Mouse (Mus musculus): ENCODE measurements around the gene Faap20. TPM values are rescaled to one million over a fixed set of nuclear protein-coding genes. Genes with fewer than 3 reads are reported as not detected.

Gene Faap20
- 10 to 100 TPM; 30.9 to 33.9 TPM for total RNA-seq (2023)

DNA sequence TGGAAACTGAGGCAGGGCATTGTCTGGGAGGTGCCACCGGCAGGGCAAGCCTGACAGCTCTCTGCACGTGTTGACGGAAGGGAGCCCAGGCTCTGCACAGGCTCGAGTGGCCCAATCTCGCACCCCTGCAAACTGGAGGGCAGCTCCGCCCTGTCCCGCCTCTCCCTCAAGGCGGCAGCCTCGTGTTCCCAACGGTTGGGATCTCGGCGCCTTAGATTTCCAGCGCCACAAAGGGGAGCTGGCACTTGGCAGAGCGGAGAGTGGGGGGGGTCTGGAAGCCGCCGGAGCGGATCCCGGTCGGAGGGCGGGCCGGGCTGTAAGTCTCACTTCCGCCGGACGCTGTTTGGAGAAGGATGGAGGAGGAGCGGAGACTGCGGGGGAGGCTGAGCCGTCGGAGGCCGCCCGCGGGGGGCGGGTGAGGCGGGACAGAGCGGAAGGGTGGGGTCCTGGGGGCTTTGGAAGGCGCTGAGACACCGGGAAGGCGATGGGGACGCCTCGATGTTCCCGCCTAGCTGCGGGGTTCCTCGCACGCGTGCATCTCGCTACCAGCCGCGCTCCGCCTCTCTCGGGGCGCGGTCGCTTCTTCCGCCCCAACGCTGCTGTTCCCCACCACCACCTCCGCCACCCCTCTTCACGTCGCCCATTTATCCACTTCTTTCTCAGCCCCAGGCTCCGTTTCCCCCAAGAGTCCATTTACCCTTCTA, at the start of gene Faap20:
Gene Faap20 (plus strand): TSS at position 155 of the 704 bp plus-strand sequence.

DNA sequence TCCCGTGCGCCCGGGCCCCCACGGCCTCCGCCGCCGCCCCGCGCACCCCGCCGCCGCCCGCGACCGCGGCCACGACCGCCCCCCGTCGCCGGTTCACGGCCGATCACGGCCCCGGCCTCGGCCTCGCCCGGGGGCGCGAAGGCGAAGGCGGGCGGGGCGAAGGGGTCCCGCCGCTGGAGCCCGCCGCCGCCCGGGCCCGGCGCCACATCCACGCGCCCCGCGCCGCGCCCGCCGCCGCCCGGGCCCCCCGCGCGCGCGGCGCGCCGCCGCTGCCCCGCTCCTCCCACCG, 27.1 kb upstream of the Faap20 start, which contains the start of gene Ski:
Gene Ski (minus strand): TSS at position 41 of the 289 bp plus-strand sequence.

Other genes with a start within 250 kb of the Faap20 start
- gene Plch2, start 193.0 kb upstream of the Faap20 start, total RNA-seq (2023): not detected
- 1 to 10 TPM; 3.9 to 6.7 TPM for gene Pex10, start 182.8 kb upstream of the Faap20 start, total RNA-seq (2023)
- 10 to 100 TPM; 52.7 to 55.5 TPM for gene Rer1, start 163.4 kb upstream of the Faap20 start, total RNA-seq (2023)
- 1 to 10 TPM in 1 of 2 experiments, under 1 TPM in 1; 0.97 to 1.2 TPM for gene Morn1, start 163.2 kb upstream of the Faap20 start, total RNA-seq (2023)
- 10 to 100 TPM; 30.4 to 32.6 TPM for gene Ski, start 27.2 kb upstream of the Faap20 start, total RNA-seq (2023)
- under 1 TPM; 0.26 to 0.33 TPM for gene Prkcz, start 111.6 kb downstream of the Faap20 start, total RNA-seq (2023)
- not detected for gene Gabrd, start 148.3 kb downstream of the Faap20 start, total RNA-seq (2023)
- under 1 TPM; 0.31 to 0.33 TPM for gene Cfap74, start 159.4 kb downstream of the Faap20 start, total RNA-seq (2023)
- gene Tmem52, start 219.3 kb downstream of the Faap20 start, total RNA-seq (2023): not detected
- 100 to 1,000 TPM; 247 to 260 TPM for gene Gnb1, start 241.6 kb downstream of the Faap20 start, total RNA-seq (2023)